Mouse (Mus musculus): ENCODE data around the gene Ppm1h.

DNA sequence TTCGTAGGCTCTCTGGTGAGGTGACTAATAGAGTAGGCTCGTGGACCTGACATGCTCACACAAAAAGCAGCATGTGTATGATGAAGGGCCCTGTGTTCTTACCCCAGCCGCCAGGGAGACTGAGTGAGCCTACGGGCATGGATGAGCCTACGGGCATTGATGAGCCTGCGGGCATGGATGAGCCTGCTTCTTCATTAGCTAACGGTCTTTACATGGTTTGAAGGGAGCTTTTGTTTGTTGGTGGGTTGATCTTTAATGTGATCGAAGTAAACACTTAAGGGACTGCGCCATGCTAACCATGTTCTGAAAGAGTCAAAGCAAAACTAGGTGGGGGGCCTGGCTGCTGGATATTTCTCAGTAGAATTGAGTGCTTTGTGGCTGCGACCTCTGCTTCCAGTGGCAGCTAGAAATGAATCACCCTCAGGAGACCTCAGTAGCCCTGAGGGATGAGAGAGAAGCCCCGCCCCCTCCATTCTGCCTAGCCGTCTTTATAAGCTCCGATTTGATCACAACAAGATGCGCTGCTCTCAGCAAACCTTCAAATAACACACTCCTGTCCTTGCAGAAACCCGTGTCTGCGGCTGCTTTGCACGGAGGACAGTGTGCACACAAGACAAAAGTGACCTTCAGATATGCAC is 183.9 kb downstream of the Ppm1h start:
- no peak for TF ChIP-seq CTCF (IDR thresholded peaks at IDR 0.05; ENCODE audit: borderline replicate concordance, extremely low read depth, insufficient read depth, insufficient read length)
- no peak for TF ChIP-seq POLR2A (IDR thresholded peaks at IDR 0.05; ENCODE audit: borderline replicate concordance, extremely low read depth, insufficient read depth, insufficient read length, poor library complexity, severe bottlenecking)

Data from brain, embryonic 14.5 days (tissue).